Mouse (Mus musculus) adrenal gland, adult 8-10 months (tissue): Measurements from ENCODE around the gene Nacc1. TPM values are rescaled to one million over a fixed set of nuclear protein-coding genes. Genes with fewer than 3 reads are reported as not detected.
"Not testable (repeated sequence)": the region's sequence is repeated elsewhere in the genome, so short reads cannot be mapped to it uniquely, and the experiment has no call there.

Source experiments
- DNase-seq: peaks from one replicate; pipeline ENCODE4 v3.0.0; 2022
- total RNA-seq, 4 experiments: library from RNA; stranded (reverse); gene quantifications; 2 replicates each; pipeline ENCODE4 v1.2.4; 2022

Nacc1 gene
- total RNA-seq, 4 experiments from 2014 or later = 81.0 to 86.9 (median 83.7) TPM

- DNase-seq = no peak
Measured at GRCm38 (mm10) chr8:84698288-84698687, 10.6 kb upstream of the Nacc1 start.

DNA sequence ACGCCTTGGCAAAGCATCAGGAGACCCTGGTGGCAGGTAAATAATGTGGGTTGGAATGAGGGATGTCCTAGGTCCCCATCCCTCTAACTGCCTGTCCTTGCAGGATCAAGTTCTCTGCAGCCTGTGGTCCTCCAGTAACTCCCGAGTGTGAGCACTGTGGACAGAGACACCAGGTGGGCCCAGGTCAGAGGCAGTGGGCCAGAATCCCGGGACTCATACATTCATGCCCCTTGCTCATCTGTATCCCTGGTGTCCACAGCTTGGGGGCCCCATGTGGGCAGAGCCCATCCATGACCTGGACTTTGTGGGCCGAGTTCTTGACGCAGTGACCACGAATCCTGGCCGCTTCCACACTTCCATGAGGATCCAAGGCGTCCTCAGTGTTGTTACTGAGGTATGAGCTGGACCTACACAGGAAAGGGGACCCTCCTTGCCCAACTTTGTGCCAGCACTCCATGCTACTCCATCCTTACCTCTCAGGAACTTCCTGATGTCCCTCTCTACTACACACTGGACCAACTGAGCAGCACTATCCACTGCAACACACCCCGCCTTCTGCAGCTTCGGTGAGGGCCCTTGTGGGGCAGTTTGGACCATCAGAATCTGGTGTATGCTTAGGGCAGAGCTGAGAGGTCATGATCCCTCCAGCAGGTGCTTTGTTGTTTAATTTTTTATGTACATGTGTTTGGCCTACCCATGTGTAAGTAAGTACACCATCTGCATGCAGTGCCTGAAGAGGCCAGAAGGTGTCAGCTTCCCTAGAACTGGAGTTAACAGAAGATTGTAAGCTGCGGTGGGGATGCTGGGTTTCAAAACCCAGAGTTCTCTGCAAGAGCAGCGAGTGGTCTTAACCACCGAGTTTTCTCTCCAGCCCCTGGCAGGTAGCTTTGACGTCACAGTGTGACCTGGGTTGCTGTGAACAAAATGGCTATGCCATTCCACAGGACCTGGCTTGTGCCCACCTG lies 9.8 kb upstream of the Nacc1 start:
- DNase-seq = no peak

GRCm38 (mm10) chr8:84695140-84695539 lies 7.5 kb upstream of the Nacc1 start:
- no peak for DNase-seq

DNA sequence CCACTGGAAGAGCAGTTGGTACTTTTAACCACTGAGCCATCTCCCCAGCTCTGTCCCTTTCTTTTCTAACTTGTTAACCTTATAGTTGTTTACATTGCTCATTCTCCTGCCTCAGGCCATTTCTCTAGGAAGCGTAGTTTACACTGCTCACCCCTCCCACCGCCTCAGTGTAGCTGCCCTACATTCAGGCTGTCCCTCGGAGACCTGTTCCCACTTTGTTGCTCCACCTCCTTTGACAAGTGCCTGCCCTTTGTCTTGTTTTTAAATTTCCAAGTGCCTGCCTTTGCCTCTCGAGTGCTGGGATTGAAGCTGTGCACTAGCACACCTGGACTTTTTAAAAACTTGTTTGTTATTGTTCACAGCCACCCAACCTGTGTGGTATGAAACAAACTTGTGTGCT lies 5.7 kb upstream of the Nacc1 start:
- DNase-seq = no peak

- peak; percentile 89 for DNase-seq
Measured at GRCm38 (mm10) chr8:84689091-84689915, 1.6 kb upstream of the Nacc1 start.

DNA sequence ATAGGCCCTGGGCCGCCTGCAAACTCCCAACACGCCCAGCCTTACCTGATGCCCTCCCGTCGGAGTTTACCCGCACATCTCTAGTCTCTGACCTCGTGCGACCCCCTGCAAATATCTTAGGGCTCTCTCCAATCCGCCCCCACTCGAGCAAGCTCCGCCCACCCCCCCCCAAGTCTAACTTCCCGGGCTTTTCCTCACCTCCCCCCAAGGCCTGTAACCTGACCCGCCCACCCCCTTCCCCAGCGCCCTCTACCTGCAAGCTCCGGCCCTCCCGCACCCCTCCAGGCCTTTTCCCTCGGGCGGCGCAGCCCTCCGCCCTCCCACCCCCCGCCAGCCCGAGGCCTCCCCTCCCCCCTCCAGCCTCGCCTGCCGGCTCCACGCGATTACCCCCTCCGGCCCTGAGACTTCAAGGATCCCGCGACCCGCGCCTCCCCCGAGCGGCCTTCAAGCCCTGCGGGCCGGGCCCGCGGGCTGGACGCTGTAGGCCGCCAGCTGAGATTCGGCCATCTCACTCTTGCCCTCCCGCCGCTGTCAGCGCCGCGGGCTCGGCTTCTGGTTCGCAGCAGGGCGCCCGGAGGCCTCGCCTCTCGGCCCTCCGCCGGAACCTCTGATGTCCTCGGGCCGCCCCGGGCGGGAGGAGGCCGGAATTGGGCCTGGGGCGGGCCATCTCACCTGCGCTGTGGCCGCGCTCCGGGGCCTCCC lies 508 bp downstream of the Nacc1 start:
- no peak for DNase-seq

GRCm38 (mm10) chr8:84686191-84687002 lies 1.3 kb downstream of the Nacc1 start, which contains the start of gene Trmt1:
Gene Trmt1 (plus strand): TSS chr8:84686307.
- no peak for DNase-seq

DNA sequence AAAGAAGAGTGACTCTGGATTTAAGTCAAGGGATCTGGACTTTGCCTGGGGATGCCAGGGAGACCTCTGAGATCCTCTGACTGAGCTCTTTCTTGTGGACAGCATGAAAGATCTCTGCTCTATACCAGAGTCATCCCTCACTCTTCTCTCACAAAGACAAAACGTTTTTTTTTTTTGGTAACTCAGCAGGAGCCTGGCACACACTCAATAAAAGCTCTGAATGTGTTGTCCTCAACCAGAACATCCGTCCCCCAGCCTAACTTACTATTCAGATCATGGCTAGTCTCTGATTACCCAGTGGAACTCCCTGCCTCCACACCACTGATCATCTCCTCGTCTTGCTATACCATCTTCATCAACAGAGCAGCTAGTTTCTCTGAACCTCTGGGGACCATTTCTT lies 3.1 kb downstream of the Nacc1 start:
- DNase-seq = no peak

- DNase-seq = no peak
Measured at GRCm38 (mm10) chr8:84682257-84682656, 5.4 kb downstream of the Nacc1 start.

DNA sequence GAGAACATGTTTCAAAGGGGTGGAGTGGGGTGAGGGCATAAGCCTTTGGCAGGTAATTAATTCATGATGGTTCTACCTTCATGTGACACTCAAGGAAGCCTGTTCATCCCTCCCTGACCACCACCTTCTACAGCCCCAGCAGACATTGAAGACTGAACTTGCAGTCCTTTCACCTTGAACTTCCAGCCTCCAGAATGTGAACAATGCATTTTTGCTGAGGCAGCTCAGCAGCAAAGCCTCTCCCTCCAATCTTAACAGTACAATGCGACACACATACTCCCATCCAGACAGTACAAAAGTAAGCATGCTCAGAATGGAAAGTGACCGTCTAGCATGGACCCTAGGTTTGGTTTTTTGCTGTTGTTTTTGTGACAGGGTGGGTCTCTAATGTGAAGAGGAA lies 6.2 kb downstream of the Nacc1 start:
- no peak for DNase-seq

GRCm38 (mm10) chr8:84677305-84677704 lies 10.4 kb downstream of the Nacc1 start:
- no peak for DNase-seq

DNA sequence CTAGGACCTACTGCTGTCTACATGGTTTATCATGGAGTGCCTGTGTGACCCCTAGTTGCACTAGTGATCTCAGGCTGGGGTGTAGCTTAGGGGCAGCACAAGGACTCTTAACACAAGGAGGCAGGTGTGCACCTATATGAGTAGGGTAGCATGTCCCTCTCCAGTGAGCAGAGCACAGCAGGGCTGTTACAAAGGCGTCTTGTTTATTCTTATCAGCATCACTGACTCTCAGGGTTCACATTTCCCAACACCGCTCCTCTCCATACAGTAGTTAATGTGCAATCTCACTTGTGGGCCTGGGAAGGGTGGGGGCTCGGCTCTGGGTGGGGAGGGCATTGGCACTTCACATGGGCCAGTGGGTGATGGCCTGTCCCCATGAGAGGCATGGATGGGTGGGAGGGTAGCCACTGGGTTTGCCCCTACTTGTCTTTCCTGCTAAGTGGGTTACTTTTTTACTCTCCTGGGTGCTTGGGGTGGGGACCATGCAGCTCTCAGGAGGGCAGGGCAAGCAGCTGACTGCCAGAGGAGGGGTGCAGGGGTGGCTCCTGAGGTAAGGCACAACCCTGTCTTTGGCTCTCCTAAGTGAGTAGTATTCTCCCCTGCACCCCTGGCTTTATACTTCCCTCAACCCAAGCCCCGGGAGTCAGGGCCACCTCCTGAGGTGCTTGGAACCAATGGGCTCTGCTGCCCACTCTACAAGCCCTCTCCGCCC lies 17.2 kb downstream of the Nacc1 start:
- not testable (repeated sequence) for DNase-seq

DNA sequence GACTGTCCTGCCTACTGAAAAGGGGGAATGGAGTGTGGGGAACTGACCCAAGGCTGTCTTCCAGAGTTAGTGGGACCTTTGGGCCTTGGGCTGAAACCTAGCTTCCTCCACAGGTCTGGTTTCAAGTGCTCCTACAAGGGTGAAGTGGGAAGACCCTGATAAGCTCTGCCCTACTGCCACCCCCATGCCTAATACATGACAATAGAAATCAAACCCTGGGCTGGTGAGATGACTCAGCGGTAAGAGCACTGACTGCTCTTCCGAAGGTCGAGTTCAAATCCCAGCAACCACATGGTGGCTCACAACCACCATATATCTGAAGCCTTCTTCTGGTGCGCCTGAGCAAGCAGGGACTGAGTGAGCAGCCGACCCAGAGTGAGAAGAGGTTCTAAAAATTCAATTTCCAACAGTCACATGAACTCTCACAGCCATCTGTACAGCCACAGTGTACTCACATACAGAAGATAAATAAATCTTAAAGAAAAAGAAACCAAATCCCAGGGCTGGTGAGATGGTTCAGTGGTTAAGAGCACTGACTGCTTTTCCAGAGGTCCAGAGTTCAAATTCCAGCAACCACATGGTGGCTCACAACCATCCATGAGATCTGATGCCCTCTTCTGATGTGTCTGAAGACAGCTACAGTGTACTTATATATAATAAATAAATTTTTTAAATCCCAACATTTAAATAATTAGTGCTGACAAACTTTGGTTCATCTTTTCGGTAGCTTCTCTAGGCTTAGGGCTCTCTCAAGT lies 18.8 kb downstream of the Nacc1 start:
- no peak for DNase-seq

DNA sequence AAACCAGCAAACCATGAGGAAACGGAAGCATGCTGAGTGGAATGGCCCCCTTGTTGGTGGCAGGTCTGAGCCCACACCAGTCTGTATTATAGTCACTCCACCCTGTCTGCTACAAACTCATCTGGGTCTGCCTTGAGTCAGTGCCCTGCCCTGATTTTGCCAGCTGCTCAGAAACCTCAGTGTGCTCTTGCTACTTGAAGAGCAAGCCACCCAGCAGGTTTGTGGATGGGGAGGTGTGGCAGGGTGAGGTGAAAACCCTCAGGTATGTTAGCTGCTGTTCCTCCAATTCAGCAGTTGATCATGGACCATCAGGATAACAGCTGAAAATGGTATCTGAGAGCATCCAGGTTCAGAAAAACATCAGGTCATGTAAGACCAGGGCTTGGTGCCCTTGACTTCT lies 19.6 kb downstream of the Nacc1 start:
- no peak for DNase-seq

DNA sequence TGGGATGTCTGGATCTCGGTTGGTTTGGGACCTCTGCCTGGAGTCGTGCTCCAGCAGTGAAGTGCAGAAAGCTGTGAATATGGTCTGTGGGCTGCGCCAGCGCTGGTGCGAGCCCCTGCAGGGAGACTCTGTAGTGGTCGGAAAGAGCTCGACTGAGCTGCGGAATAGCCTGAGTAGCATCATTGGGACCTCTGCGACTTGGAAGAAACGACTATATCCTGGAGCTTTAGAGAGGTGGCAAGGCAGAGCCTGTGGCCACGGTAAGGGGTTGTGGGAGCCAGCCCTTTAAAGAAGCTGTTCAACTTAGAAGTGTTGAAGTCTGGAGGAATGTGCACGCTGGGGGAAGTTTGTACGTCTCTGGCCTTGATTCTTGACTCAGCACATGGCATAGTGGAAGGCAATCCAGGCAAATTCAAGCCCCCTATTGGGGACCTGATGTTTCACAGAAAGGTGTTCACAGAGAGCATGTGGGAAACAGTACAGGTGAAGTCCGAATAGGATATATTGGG lies 22.2 kb downstream of the Nacc1 start:
- no peak for DNase-seq

DNA sequence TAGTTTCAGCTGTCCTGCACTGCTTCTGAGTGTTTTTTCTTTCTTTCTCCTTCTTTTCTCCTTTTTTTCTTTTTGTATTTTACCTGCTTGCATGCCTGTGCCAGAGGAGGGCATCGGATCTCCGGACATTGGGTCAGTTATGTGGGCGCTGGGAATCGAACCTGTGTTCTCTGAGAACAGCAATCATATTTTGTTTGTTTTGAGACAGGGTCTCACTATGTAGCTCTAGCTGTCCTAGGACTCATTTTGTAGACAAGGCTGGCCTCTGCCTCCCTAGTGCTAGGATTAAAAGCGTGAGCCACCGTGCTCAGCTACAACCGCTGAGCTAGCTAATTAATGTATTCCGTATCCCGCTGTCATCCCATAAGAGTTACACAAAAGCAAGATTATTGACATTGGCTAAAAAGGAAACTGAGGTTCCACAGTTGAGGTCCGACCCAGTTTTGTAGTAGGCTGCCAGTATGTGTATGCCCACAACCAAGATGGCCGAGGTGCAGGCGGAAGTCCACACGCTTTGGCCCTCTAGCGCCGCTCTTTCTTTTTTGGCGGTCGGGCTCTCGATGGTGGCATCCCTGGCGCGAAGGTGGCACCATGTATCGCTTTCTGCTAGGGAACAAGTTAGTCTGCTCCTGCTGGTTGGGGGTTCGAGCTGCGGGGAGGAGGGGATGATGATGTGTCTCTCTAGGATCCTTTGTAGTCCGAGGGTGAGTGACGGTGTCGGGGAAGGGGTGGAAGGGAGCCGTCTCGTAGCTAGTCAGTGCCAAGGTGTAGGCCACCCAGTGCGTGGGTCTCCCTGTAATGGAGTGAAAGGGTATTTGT lies 22.9 kb downstream of the Nacc1 start:
- DNase-seq = peak; percentile 76

DNA sequence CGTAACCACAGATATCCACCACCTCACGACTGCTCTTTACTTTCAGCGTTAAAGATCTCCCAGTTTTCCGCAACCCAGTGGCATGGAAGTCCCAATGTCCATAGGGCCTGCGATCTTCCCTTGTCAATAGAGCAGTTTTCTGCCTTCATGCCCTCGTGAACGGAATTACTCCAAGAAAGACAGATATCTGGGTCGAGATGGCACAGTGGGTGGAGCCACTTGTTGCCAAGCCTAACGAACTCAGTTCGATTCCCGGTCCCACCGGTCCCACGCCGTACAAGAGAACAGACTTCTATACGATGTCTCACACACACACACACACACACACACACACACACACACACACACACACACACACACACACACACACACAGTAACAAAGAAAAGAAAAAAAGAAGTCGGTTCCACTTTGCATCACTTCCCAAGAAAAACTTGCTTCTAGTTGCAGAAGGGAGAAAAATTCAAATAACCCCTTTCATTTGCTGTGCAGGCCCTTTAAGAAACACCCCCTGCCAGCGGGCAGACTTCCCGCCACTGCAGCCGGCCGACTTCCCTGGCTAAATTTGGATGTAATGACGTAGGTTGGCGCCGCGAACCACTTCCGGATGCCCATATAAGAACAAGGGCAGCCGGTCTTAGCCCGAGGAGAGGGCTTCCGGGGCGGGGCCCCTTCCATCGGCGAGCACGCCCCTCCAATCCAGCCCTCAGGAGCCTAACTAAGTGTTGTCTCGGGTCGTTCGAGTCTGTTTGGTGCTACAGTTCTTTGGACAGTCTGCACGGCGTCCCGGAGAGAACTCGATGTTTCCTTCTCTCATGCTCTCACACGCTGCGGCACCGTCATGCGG lies 24.0 kb downstream of the Nacc1 start:
- DNase-seq = peak; percentile 97

GRCm38 (mm10) chr8:84662581-84663065 lies 25.0 kb downstream of the Nacc1 start, which contains the start of gene Ier2:
Gene Ier2 (minus strand): TSS chr8:84662852.
- DNase-seq = peak; percentile 94
